Mouse (Mus musculus): Measurements from ENCODE around the gene Klhdc7b. TPM values are rescaled to one million over a fixed set of nuclear protein-coding genes. Genes with fewer than 3 reads are reported as not detected.

Klhdc7b gene
- polyA plus RNA-seq (2014; fragmentation: Nextera tagmentation; extraction: Ambion mirVana), result not detected in 2 replicates

- H3K27ac ChIP-seq (ENCODE audit: low read depth), result no peak within 1 kb of the TSS
- H3K27me3 ChIP-seq (ENCODE audit: insufficient read depth, low read length), result peaks cover 9% of the 10 kb centered on the region
- H3K9me3 ChIP-seq (ENCODE audit: low read depth, low read length), result no peaks in the 10 kb centered on the region
- H3K4me1 ChIP-seq (ENCODE audit: insufficient read depth), result no peaks in the 10 kb centered on the region
- no peak for DNase-seq
- H3K36me3 ChIP-seq (ENCODE audit: insufficient read depth), result no peaks in the 10 kb centered on the region
- WGBS, result 75% methylated on average over 7 of the region's 7 CpGs
- no peak within 1 kb of the TSS for H3K4me3 ChIP-seq (ENCODE audit: low read depth, low read length)
- no peak for TF ChIP-seq CTCF (IDR thresholded peaks at IDR 0.05; ENCODE audit: low read depth)
- H3K9ac ChIP-seq, result no peak within 1 kb of the TSS
- H3K4me2 ChIP-seq, result no peak within 1 kb of the TSS
- no peak for ATAC-seq (ENCODE audit: insufficient read depth)
Observed at GRCm38 (mm10) chr15:89384617-89385016, at the start of gene Klhdc7b. Gene Klhdc7b (plus strand): TSS chr15:89384917.

- 76% methylated on average over 14 of the region's 14 CpGs for WGBS
- no peak for TF ChIP-seq CTCF (IDR thresholded peaks at IDR 0.05; ENCODE audit: low read depth)
Observed at GRCm38 (mm10) chr15:89336422-89336821, 48.3 kb upstream of the Klhdc7b start.

GRCm38 (mm10) chr15:89339696-89340095 lies 45.0 kb upstream of the Klhdc7b start:
- no peak for ATAC-seq (ENCODE audit: insufficient read depth)
- H3K27me3 ChIP-seq (ENCODE audit: insufficient read depth, low read length), result no peaks in the 10 kb centered on the region
- no peak overlapping the region for H3K4me3 ChIP-seq (ENCODE audit: low read depth, low read length)
- H3K4me2 ChIP-seq, result no peak overlapping the region
- H3K4me1 ChIP-seq (ENCODE audit: insufficient read depth), result no peaks in the 10 kb centered on the region
- DNase-seq, result no peak
- H3K9ac ChIP-seq, result no peak overlapping the region
- H3K27ac ChIP-seq (ENCODE audit: low read depth), result no peak overlapping the region
- 83% methylated on average over 2 of the region's 2 CpGs for WGBS
- no peaks in the 10 kb centered on the region for H3K9me3 ChIP-seq (ENCODE audit: low read depth, low read length)
- TF ChIP-seq CTCF (IDR thresholded peaks at IDR 0.05; ENCODE audit: low read depth), result no peak
- H3K36me3 ChIP-seq (ENCODE audit: insufficient read depth), result no peaks in the 10 kb centered on the region

More at GRCm38 (mm10) chr15:89336422-89336821, 48.3 kb upstream of the Klhdc7b start:
- H3K27ac ChIP-seq (ENCODE audit: low read depth), result no peak overlapping the region
- DNase-seq (no peak), ATAC-seq (ENCODE audit: insufficient read depth) (no peak)
- no peak overlapping the region for H3K4me3 ChIP-seq (ENCODE audit: low read depth, low read length)
- H3K9ac ChIP-seq, result no peak overlapping the region
- no peaks in the 10 kb centered on the region for H3K4me1 ChIP-seq (ENCODE audit: insufficient read depth)
- H3K27me3 ChIP-seq (ENCODE audit: insufficient read depth, low read length), result no peaks in the 10 kb centered on the region
- no peaks in the 10 kb centered on the region for H3K9me3 ChIP-seq (ENCODE audit: low read depth, low read length)
- H3K4me2 ChIP-seq, result no peak overlapping the region
- no peaks in the 10 kb centered on the region for H3K36me3 ChIP-seq (ENCODE audit: insufficient read depth)

GRCm38 (mm10) chr15:89340136-89340535 lies 44.6 kb upstream of the Klhdc7b start:
- H3K9me3 ChIP-seq (ENCODE audit: low read depth, low read length), result no peaks in the 10 kb centered on the region
- H3K27me3 ChIP-seq (ENCODE audit: insufficient read depth, low read length), result no peaks in the 10 kb centered on the region
- ATAC-seq (ENCODE audit: insufficient read depth) (no peak), DNase-seq (no peak)
- no peaks in the 10 kb centered on the region for H3K4me1 ChIP-seq (ENCODE audit: insufficient read depth)
- no peak overlapping the region for H3K9ac ChIP-seq
- no peak overlapping the region for H3K4me3 ChIP-seq (ENCODE audit: low read depth, low read length)
- no peak overlapping the region for H3K4me2 ChIP-seq
- H3K36me3 ChIP-seq (ENCODE audit: insufficient read depth), result no peaks in the 10 kb centered on the region
- H3K27ac ChIP-seq (ENCODE audit: low read depth), result no peak overlapping the region
- no peak for TF ChIP-seq CTCF (IDR thresholded peaks at IDR 0.05; ENCODE audit: low read depth)
- 70% methylated on average over 3 of the region's 3 CpGs for WGBS

GRCm38 (mm10) chr15:89341678-89342077 lies 43.0 kb upstream of the Klhdc7b start:
- no peak overlapping the region for H3K27ac ChIP-seq (ENCODE audit: low read depth)
- ATAC-seq (ENCODE audit: insufficient read depth) (no peak), DNase-seq (no peak)
- no peak overlapping the region for H3K4me3 ChIP-seq (ENCODE audit: low read depth, low read length)
- H3K4me2 ChIP-seq, result no peak overlapping the region
- no peaks in the 10 kb centered on the region for H3K36me3 ChIP-seq (ENCODE audit: insufficient read depth)
- no peaks in the 10 kb centered on the region for H3K9me3 ChIP-seq (ENCODE audit: low read depth, low read length)
- 53% methylated on average over 1 of the region's 1 CpGs for WGBS
- no peaks in the 10 kb centered on the region for H3K4me1 ChIP-seq (ENCODE audit: insufficient read depth)
- no peaks in the 10 kb centered on the region for H3K27me3 ChIP-seq (ENCODE audit: insufficient read depth, low read length)
- no peak overlapping the region for H3K9ac ChIP-seq
- TF ChIP-seq CTCF (IDR thresholded peaks at IDR 0.05; ENCODE audit: low read depth), result no peak

- H3K9me3 ChIP-seq (ENCODE audit: low read depth, low read length), result no peaks in the 10 kb centered on the region
- ATAC-seq (ENCODE audit: insufficient read depth) (no peak), DNase-seq (no peak)
- no peak for TF ChIP-seq CTCF (IDR thresholded peaks at IDR 0.05; ENCODE audit: low read depth)
- no peak overlapping the region for H3K27ac ChIP-seq (ENCODE audit: low read depth)
- no peaks in the 10 kb centered on the region for H3K4me1 ChIP-seq (ENCODE audit: insufficient read depth)
- no peak overlapping the region for H3K4me2 ChIP-seq
- 84% methylated on average over 3 of the region's 3 CpGs for WGBS
- H3K27me3 ChIP-seq (ENCODE audit: insufficient read depth, low read length), result no peaks in the 10 kb centered on the region
- no peaks in the 10 kb centered on the region for H3K36me3 ChIP-seq (ENCODE audit: insufficient read depth)
- H3K4me3 ChIP-seq (ENCODE audit: low read depth, low read length), result no peak overlapping the region
- no peak overlapping the region for H3K9ac ChIP-seq
Observed at GRCm38 (mm10) chr15:89343325-89343724, 41.4 kb upstream of the Klhdc7b start.

GRCm38 (mm10) chr15:89350447-89350846 lies 34.3 kb upstream of the Klhdc7b start:
- H3K27me3 ChIP-seq (ENCODE audit: insufficient read depth, low read length), result no peaks in the 10 kb centered on the region
- ATAC-seq (ENCODE audit: insufficient read depth), result no peak
- no peaks in the 10 kb centered on the region for H3K9me3 ChIP-seq (ENCODE audit: low read depth, low read length)
- no peak overlapping the region for H3K9ac ChIP-seq
- no peak overlapping the region for H3K4me3 ChIP-seq (ENCODE audit: low read depth, low read length)
- no peak for TF ChIP-seq CTCF (IDR thresholded peaks at IDR 0.05; ENCODE audit: low read depth)
- WGBS, result 80% methylated on average over 5 of the region's 5 CpGs
- no peak for DNase-seq
- H3K4me1 ChIP-seq (ENCODE audit: insufficient read depth), result peaks cover 8% of the 10 kb centered on the region
- peaks cover 42% of the 10 kb centered on the region for H3K36me3 ChIP-seq (ENCODE audit: insufficient read depth)
- no peak overlapping the region for H3K4me2 ChIP-seq
- H3K27ac ChIP-seq (ENCODE audit: low read depth), result no peak overlapping the region

GRCm38 (mm10) chr15:89351302-89351701 lies 33.4 kb upstream of the Klhdc7b start:
- peaks cover 42% of the 10 kb centered on the region for H3K36me3 ChIP-seq (ENCODE audit: insufficient read depth)
- H3K4me2 ChIP-seq, result no peak overlapping the region
- no peak for DNase-seq
- H3K27ac ChIP-seq (ENCODE audit: low read depth), result no peak overlapping the region
- no peak for ATAC-seq (ENCODE audit: insufficient read depth)
- no peaks in the 10 kb centered on the region for H3K27me3 ChIP-seq (ENCODE audit: insufficient read depth, low read length)
- WGBS, result 83% methylated on average over 15 of the region's 15 CpGs
- no peak overlapping the region for H3K4me3 ChIP-seq (ENCODE audit: low read depth, low read length)
- H3K9me3 ChIP-seq (ENCODE audit: low read depth, low read length), result no peaks in the 10 kb centered on the region
- no peak overlapping the region for H3K9ac ChIP-seq
- peaks cover 8% of the 10 kb centered on the region for H3K4me1 ChIP-seq (ENCODE audit: insufficient read depth)
- no peak for TF ChIP-seq CTCF (IDR thresholded peaks at IDR 0.05; ENCODE audit: low read depth)

Measured in lung, embryonic 14.5 days (tissue).